Mouse (Mus musculus): ENCODE data around the gene Gusb. TPM values are rescaled to one million over a fixed set of nuclear protein-coding genes. Genes with fewer than 3 reads are reported as not detected.
A peak's percentile ranks its signal among the peaks of the same experiment; 100 is the strongest.
"Not testable (repeated sequence)": the region's sequence is repeated elsewhere in the genome, so short reads cannot be mapped to it uniquely, and the experiment has no call there.

Gusb gene
- total RNA-seq (2021) = 10 to 100 TPM; 15.6 to 17.0 TPM

- intact Hi-C loops (cut with DNase I) = no loop called here
- peak; percentile 61 to 91 for DNase-seq (ENCODE audit: extremely low spot score in 1 of 2, low spot score in 2 of 2)
Measured at GRCm38 (mm10) chr5:130002301-130003146, at the start of gene Gusb. TSS of gene Gusb (minus strand) at chr5:130003049.

- intact Hi-C loops (cut with DNase I) = no loop called here
- DNase-seq (ENCODE audit: extremely low spot score in 1 of 2, low spot score in 2 of 2) = no peak
Measured at GRCm38 (mm10) chr5:130052510-130052909, 49.7 kb upstream of the Gusb start.

GRCm38 (mm10) chr5:130051073-130051860, 48.4 kb upstream of the Gusb start:
- no peak for DNase-seq (ENCODE audit: extremely low spot score in 1 of 2, low spot score in 2 of 2)
- intact Hi-C loops (cut with DNase I) = no loop called here

GRCm38 (mm10) chr5:130050416-130050815, 47.6 kb upstream of the Gusb start:
- intact Hi-C loops (cut with DNase I) = no loop called here
- DNase-seq (ENCODE audit: extremely low spot score in 1 of 2, low spot score in 2 of 2) = no peak

- DNase-seq (ENCODE audit: extremely low spot score in 1 of 2, low spot score in 2 of 2) = peak in 1 of 2 experiments; percentile 47
- intact Hi-C loops (cut with DNase I) = no loop called here
Measured at GRCm38 (mm10) chr5:130048786-130049520, 46.1 kb upstream of the Gusb start.

GRCm38 (mm10) chr5:130047013-130047412, 44.2 kb upstream of the Gusb start:
- no peak for DNase-seq (ENCODE audit: extremely low spot score in 1 of 2, low spot score in 2 of 2)
- intact Hi-C loops (cut with DNase I) = no loop called here

GRCm38 (mm10) chr5:130046589-130046988, 43.7 kb upstream of the Gusb start:
- DNase-seq (ENCODE audit: extremely low spot score in 1 of 2, low spot score in 2 of 2) = no peak
- intact Hi-C loops (cut with DNase I) = no loop called here

- intact Hi-C loops (cut with DNase I) = no loop called here
Measured at GRCm38 (mm10) chr5:130046100-130046499, 43.3 kb upstream of the Gusb start.

GRCm38 (mm10) chr5:130044201-130044695, 41.4 kb upstream of the Gusb start:
- peak in 1 of 2 experiments; percentile 64 for DNase-seq (ENCODE audit: extremely low spot score in 1 of 2, low spot score in 2 of 2)
- intact Hi-C loops (cut with DNase I) = loop anchor here (5.0 kb wide), 2 partner anchors 33 to 98 kb away; partner anchors contain the start of gene Kctd7

More at GRCm38 (mm10) chr5:130046100-130046499, 43.3 kb upstream of the Gusb start:
- DNase-seq (ENCODE audit: extremely low spot score in 1 of 2, low spot score in 2 of 2) = no peak

- intact Hi-C loops (cut with DNase I) = loop anchor here (5.0 kb wide), 2 partner anchors 34 to 99 kb away; partner anchors contain the start of gene Kctd7
Measured at GRCm38 (mm10) chr5:130043741-130044140, 40.9 kb upstream of the Gusb start.

GRCm38 (mm10) chr5:130041262-130041661, 38.4 kb upstream of the Gusb start:
- DNase-seq (ENCODE audit: extremely low spot score in 1 of 2, low spot score in 2 of 2) = no peak
- intact Hi-C loops (cut with DNase I) = loop anchor here (5.0 kb wide), 2 partner anchors 36 to 101 kb away; partner anchors contain the start of gene Kctd7

More at GRCm38 (mm10) chr5:130043741-130044140, 40.9 kb upstream of the Gusb start:
- no peak for DNase-seq (ENCODE audit: extremely low spot score in 1 of 2, low spot score in 2 of 2)

GRCm38 (mm10) chr5:130040797-130041196, 37.9 kb upstream of the Gusb start:
- no peak for DNase-seq (ENCODE audit: extremely low spot score in 1 of 2, low spot score in 2 of 2)
- intact Hi-C loops (cut with DNase I) = loop anchor here (5.0 kb wide), 2 partner anchors 37 to 102 kb away; partner anchors contain the start of gene Kctd7

GRCm38 (mm10) chr5:130037752-130038455, 35.1 kb upstream of the Gusb start:
- DNase-seq (ENCODE audit: extremely low spot score in 1 of 2, low spot score in 2 of 2) = peak; percentile 52 to 64
- intact Hi-C loops (cut with DNase I) = no loop called here

GRCm38 (mm10) chr5:130036300-130036699, 33.5 kb upstream of the Gusb start:
- DNase-seq (ENCODE audit: extremely low spot score in 1 of 2, low spot score in 2 of 2); intact Hi-C loops (cut with DNase I): not testable (repeated sequence)

GRCm38 (mm10) chr5:130033869-130034268, 31.0 kb upstream of the Gusb start:
- no peak for DNase-seq (ENCODE audit: extremely low spot score in 1 of 2, low spot score in 2 of 2)
- intact Hi-C loops (cut with DNase I) = no loop called here

- no peak for DNase-seq (ENCODE audit: extremely low spot score in 1 of 2, low spot score in 2 of 2)
- intact Hi-C loops (cut with DNase I) = no loop called here
Measured at GRCm38 (mm10) chr5:130031410-130032390, 28.9 kb upstream of the Gusb start.
